Mouse (Mus musculus) T-helper 2 cell (primary cell): Measurements from ENCODE around the gene Ccl25.

Source experiments
- in situ Hi-C: fragments of 300-600 bp; cut with MboI, MseI; formaldehyde crosslinking; loops from one replicate; pipeline ENCODE4 v1.15.1; 2025; ENCODE audit warnings: high pct_unique_total_duplicates

Gene Ccl25

DNA sequence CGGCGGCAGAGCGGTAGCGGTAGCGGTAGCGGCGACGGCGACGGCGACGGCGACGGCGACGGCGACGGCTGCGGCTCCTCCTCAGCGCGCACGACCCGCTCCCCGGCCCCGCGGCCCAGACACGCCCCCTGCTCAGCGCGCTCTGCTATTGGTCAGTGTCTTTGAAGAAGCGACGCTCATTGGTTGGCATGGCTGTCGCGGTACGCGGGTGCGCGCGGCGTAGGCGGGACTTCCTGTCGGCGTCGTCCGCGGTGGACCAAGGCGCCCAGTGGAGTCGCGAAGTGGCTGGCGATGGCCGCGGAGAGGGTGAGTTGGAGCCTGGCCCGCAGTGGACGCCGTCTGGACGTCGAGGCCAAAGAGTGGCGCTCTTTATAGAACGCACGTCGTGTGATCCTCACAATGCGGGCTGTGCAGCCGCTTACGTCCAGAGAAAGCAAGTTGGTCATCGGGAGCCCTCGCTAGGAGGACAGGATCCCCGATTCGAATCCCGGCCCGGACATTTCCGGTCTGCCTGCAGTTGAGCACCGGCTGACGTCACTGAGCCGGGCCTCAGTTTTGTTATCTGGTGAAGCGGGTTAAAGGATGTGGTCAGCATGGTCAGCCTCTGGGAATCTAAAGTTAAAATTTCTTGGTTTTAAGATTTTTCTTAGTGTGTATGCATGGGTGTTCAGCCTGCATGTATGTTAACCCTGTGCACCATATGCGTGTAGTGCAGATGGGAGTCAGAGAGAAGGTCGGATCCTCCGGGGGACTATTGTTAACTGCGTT is at the start of gene Ccl25, which contains the start of gene Elavl1:
TSS of gene Ccl25 (plus strand) at position 228 of the 768 bp plus-strand sequence.
TSS of gene Elavl1 (minus strand) at position 431 of the 768 bp plus-strand sequence.
- in situ Hi-C loops: loop anchor here (5.0 kb wide), 1 partner anchor 68 kb away; the partner anchor contains the start of gene Ctxn1

DNA sequence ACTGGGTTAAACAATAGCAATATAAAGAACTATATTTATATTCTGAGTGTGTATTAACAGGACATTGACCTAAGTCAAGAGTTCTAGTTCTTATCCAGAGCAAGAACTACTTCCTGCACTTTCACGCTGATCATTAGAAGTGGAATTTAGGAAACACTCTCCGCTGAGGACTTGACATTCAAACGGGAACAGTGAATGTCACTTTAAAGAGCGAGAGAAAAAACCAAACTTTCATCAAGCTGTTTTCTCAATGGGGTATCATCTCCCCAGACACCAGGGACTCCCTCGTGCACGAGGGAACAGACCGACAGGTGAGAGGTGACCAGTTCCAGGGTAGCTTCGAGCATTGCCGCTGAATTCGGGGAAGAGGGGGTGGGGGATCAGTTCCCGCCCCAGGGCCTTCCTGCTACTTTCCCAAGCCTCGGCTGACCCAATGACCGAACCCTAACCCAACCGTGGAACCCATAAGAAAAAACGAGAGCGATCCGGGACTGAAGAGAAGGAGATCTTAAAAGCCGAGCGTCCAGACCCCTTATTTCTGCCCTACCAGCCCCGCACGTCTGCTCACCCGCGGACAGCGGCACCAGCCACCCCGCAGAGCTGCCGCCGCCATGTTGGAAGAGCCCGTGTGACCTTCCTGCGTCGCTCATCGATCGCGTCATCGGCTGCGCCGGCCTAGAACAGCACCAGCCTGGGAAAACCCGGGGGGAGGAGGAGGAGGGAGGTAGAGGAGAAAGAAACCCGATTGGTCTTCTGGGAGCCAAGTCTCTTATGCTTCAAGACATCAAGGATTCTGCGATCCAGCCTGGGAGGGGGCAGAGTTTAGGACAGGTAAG is 49.5 kb upstream of the Ccl25 start, which contains the start of gene Timm44:
TSS of gene Timm44 (minus strand) at position 639 of the 836 bp plus-strand sequence.
- in situ Hi-C loops: no loop called here

DNA sequence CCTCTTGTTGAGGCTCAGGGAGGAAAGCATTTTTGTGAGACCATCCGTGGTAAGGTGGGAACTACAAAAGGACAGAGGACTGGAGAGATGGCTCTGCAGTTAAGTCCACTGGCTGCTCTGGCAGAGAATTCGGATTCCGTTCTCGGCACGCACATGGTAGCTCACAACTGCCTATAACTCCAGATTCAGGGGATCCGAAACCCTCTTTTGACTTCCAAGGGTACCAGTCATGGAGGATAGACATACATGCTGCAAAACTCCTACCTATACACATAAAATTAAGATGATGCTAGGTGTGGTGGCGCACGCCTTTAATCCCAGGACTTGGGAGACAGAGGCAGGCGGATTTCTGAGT is 48.9 kb upstream of the Ccl25 start:
- in situ Hi-C loops: no loop called here

DNA sequence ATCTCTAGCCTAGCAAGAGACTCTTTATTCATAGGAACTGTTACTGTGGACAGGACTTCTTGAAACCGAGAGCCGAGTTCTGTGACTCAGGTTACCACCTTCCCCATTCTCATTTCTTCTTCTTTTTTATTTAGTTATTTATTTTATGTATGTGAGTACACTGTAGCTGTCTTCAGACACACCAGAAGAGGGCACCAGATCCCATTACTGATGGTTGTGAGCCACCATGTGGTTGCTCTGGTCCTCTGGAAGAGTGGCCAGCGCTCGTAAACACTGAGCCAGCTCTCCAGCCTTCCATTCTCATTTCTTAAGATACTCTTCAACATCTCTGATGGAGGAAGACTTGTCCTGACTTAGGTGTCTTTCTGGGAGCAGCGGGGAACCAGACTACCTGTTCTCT is 32.3 kb upstream of the Ccl25 start:
- in situ Hi-C loops: no loop called here

DNA sequence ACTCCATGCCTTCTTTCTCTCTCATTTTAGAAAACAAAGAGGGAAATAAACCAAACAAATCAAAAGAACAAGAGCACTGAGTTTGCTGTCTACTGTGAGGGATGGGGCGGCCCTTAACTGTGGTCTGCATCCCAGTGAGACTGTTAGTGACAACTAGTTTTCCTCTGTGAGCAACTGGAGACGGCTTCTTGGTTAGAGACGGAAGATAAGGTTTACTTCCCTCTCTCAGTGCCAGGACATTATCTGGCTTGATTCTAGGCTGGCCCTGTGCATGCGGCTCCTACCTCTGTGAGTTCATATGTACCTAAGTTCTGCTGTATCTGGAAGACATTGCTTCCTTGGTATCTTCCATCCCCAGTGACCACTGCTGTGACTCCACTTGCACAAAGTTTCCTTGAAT is 27.2 kb upstream of the Ccl25 start:
- in situ Hi-C loops: no loop called here

DNA sequence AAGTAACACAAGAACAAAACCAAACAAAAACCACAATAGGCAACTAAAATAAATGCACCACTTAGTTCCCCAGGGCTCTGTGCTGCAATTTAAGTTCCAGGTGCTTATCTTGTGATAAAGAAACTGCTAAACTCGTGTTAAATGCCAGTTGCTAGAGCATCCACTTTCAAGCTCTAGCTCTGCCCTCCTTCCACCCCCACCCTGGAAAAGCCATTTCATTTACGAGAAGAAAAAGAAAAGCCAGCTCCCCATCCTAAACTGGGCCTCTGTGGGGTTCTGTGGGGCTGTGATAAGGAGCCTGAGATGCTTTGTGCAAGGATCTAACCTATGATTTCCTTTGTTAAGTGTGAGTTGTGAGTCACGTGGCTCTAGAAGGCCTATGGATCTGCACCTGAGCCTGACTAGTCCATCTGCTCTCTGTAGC is 20.9 kb upstream of the Ccl25 start:
- in situ Hi-C loops: no loop called here

DNA sequence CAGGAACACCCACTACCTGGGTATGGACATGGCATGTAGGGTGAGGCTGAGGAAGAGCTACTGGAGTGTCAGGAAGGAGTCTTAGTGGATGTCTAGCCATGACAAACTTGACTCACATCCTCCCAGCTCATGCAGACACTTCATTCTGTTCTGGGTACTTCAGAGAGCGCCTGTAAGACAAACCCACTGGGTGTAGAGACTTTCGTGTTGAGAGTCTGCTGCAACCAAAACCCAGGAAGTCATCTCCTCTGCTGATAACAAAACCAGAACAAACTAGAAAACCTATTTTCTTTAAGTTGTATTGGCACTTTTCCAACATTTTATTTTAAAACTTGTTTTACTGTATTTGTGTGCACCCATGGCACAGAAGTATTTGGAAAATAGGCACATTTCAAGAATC is 19.2 kb upstream of the Ccl25 start:
- in situ Hi-C loops: no loop called here

DNA sequence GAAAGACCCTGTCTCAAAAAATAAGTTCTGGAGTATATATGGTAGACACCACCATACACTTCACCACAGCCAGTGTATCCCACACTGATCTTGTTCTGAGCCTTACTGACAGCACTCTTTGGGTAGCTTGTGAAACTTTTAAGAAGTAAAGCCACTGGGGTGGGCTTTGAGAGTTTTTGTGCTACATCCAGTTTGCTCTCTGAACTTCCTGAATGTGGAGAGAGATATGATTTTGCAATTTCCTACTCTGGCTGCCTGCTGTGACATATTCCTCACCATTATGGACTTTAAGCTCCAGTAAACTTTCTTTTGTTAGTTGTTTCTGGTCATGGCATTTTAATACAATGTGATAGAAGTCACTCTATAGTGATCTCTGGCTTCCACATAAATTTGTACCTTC is 12.9 kb upstream of the Ccl25 start:
- in situ Hi-C loops: no loop called here

DNA sequence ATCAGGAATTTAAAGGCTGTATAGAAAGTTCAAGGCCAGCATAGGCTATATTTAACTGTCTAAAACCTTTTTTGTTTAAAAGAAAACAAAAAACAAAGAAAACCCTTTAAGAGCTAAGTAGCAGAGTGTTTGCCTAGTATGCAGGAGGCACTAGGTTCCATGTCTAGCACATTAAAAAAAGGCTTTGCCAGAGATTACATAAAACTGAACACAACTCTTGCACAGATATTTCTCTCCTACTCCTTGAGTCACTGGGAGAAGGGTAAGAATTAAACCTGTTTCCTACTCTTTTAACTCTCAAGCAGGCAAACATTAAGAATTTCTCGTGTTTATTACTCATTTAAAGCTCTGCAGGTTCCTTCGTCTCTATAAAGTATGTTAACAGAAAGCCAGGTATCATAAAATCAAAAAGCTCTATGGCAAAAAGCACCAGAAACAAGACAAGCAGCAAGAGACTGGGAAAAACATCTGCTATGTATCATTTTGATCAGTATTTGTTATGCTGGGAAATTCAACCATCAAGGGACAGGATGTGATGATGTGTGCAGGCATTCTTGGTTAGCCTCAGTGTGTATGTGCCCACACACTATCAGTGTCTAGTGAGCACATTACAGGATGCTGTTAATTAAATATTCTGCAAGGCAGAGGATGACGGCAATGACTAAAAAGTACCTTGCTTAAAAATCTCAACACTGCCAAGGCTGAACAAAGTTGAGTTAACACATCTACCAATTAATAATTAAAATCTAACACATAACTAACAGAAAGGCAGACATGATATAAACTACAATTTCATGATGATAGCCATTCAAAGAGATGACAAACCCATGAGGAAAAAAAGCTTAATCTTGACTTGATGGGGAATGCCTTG is 11.5 kb upstream of the Ccl25 start:
- in situ Hi-C loops: no loop called here

DNA sequence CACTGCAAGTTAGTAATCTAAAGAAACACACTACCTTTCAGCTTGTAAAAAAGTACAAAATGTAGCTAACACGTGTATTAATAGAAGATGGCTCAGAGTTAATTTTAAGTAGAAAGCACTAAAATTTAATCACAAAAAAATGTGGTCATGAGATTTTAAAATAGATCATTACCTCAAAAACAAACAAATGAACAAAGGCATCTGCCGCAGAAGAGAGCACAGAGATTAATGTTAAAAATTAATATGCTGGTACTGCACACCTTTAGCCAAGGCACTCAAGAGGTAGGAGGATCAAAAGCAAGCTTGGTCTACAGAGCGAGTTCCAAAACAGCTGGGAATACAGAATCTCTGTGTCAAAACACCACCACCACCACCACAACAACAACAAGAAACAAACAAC is 10.2 kb upstream of the Ccl25 start:
- in situ Hi-C loops: no loop called here

DNA sequence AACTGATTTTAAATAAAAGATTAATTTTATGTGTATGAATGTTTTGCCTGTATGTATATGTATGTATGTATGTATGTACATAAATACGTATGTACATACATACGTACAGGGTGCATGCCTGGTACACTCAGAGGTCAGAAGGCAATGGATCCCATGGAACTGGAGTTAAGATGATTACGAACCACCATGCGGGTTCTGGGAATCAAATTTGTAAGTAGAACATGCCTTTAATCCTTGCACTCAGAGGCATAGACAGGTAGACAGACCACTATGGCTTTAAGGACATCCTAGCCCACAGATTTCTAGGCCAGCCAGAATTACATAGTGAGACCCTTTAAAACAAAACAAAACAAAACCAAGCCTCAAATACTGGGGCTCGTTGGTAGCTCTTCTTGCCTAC is 6.9 kb upstream of the Ccl25 start:
- in situ Hi-C loops: no loop called here

DNA sequence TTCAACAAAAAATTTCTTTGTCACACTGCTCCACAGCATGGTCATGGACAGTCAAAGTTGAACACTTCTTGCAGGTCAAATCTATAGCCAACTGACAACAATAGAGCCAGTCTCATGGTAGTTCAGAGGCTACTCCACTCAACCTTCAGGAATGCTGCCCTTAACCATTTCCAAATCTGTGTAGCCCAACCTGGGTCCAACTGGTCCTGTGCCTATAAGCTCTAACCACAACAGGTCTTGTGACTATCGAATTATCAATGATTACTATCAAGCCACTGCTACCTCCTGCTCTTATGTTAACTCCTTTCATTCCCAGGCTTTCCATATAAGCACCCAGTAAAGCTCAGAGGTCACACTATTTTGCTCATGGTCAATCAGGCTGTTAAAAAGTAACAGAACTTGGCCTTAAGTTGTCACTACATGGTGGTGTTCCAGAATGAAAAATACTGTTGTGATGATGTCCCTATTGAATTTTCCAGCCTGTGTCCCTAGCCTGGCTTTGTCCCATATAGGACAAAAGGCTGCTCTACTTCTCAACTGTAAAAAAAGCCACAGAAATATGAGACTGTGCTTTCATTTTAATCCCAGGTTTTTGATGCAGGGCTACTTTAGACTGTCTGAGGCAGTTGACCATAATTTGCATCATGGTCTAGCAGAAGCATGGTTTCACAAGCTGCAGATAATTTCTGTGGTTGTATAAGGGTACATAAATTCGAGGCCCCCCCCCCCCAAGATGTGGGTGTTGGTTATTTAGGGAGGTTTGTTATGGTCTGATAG is 6.0 kb upstream of the Ccl25 start:
- in situ Hi-C loops: no loop called here

DNA sequence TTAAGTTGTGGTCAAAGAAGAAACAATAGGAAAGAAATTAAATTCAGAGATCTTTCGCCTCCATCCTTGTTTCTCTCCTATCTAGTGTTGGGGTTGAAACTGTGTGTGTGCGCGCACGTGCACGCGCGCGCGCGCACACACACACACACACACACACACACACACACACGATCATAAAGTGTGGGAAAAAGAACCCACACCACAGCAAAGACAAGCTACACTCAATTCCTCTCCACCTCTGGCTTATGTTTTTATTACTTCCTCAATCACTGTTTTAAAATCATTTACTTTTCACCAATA is 5.5 kb upstream of the Ccl25 start:
- in situ Hi-C loops: no loop called here

DNA sequence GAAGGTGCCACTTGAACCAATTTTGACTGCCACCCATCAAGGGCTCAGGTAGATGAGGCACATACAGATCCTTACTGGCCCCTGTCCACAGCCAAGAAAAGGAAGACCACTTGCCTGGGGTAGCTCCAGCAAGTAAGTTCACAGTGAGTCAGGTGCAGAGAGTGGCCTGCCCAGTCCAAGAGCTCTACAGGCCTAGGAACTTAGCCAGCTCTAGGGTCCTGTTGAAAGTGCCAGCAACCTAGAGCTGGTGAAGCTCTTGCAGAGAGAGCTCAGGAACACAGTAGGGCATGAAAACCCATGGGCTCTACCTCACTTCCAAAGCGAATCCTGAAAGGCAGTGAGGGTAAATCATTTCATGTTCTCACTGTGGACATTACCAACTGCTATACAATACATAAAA is 4.6 kb upstream of the Ccl25 start:
- in situ Hi-C loops: loop anchor here (5.0 kb wide), 1 partner anchor 63 kb away; the partner anchor contains the start of gene Ctxn1

DNA sequence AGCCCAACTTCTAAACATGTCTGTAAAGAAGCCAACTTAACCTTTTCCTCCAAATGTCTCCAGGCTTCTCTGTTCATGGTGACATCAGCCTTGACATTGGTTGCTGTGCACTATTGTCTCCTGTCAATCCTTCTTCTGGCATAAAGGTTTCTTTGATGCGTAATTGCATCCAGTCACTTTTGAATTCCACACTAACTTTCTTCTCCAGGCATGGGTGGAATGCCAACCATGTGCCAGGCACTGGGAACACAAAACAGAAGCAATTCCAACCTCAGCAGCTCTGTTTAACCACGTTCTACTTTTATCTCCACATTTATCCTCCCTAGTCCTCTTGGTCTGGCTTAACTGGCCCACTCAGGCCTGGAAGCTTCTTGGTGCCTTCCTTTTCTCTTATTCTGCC is 4.0 kb upstream of the Ccl25 start:
- in situ Hi-C loops: loop anchor here (5.0 kb wide), 1 partner anchor 64 kb away; the partner anchor contains the start of gene Ctxn1

DNA sequence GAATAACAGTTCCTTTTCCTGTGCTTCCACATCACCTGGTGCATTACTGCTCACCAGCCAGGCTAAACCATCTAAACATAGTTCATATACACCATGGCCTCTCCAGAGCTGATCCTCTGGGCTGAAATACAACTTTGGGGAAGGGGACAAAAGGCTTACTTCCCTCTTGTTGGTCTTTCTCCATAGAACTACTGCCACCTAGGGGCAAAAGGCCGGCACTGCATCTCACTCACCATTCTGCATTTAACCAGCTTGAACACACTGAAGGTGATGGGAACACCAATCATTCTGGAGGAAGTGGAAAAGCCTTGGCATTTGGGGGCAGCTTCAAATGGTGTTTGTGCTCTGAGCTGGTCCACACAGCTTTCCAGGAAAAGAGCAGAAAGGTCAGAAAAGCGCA is 2.5 kb upstream of the Ccl25 start:
- in situ Hi-C loops: loop anchor here (5.0 kb wide), 1 partner anchor 65 kb away; the partner anchor contains the start of gene Ctxn1

DNA sequence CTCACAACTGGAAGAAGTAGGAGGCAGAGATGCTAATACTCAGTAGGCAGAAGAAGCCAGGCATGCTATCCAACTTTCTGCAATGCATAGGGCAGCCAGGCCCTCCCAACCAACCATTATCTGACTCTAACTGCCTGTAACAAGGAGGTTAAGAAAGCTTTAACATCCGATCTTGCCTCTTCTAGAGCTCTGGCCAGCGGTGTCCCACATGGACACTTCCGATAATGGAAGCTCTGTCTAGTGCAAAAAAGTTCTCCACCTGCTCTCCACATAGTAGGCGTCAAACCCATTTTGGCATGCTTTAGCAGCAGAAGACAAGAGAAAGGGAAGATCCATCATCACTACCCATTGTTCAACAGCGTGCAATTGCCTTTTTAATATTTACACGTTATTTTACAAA is 1.1 kb upstream of the Ccl25 start:
- in situ Hi-C loops: loop anchor here (5.0 kb wide), 1 partner anchor 67 kb away; the partner anchor contains the start of gene Ctxn1

DNA sequence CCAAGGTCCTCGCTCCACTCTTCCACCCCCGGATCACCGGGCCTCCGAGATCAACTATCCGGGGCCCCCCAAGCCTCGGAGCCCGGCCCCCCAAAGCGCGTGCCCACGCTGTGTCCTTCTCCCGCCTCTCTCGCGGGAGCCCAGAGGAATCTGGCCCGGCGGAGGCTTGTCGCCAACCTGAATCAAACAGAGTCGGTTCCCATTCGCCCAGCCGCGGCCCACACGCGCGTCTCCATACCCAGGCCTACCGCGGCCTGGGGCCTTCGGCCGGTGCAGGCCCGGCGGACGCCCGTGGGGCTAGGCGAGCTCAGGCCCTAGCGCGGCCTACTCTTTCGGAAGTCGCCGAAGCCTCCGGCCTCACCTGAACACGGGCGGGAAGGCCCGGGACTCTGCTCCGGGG is 485 bp upstream of the Ccl25 start:
- in situ Hi-C loops: loop anchor here (5.0 kb wide), 1 partner anchor 67 kb away; the partner anchor contains the start of gene Ctxn1

DNA sequence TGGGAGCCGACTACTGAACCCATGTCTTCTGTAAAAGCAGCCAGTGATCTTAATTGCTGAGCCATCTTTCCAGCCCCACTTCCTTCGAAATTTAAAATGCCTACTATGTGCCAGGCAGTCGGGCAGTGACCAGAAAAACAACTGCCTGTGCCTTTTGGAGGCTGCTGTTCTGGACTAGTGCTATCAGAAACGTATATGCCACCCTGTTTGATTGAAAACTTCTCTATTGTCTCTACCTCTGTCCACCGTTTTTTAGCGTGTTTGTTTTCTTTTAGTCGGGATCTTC is 684 bp downstream of the Ccl25 start:
- in situ Hi-C loops: no loop called here

DNA sequence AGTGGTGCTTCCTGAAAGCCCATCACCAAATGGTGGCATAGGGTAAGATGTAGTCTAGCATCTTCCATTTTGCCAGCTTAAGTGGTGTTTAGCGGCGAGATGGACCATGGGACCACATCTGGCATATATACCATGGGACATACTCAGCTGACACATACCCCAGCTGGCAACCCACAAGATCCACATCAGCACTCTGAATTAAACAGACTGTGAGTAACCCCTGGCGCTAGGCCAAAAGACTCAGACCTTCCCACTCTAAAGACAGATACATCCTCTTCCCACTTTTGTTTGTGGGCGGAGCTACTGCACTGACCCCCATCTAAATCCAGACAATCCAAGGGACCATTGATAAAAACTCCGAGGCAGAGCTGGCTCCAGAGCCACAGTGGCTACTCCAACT is 4.0 kb downstream of the Ccl25 start:
- in situ Hi-C loops: no loop called here

DNA sequence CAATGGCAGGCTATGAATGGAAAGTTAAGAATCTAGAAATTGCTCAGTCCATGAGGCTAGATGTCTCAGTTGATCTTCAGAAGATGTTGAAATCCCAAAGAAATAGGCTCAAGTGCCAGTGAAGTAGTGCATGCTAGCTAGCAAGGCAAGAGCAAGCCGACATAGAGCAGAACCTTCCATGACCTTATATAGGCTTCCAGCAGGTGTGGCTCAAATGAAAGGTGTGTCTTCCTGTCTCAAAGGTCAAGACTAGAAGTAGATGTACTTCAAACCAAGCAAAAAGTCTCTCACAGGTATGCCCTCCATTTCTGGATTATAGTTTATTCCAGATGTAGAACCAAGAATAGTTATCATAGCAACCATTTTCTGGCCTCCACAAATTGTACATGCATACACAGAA is 9.0 kb downstream of the Ccl25 start:
- in situ Hi-C loops: no loop called here
